Mouse (Mus musculus) lung, postnatal 0 days (tissue): ENCODE measurements around the gene Agmo. TPM values are rescaled to one million over a fixed set of nuclear protein-coding genes. Genes with fewer than 3 reads are reported as not detected.
A peak's percentile ranks its signal among the peaks of the same experiment; 100 is the strongest.

Experiments used
- ATAC-seq: fragments of 200-750 bp; cut with Nextera tagmentation; 2 replicates; pipeline ENCODE4 v1.8.0; 2017; ENCODE audit warnings: moderate library complexity
- DNase-seq: peaks from one replicate; pipeline ENCODE4 v3.0.0-alpha.2; 2016; ENCODE audit warnings: low spot score
- H3K27ac ChIP-seq: fragments of 300-500 bp; sonication (generic); 2 replicates; pipeline ENCODE4 v1.5.1; 2014; ENCODE audit warnings: antibody characterized with exemption, mild to moderate bottlenecking, low read length, mixed read lengths
- H3K27me3 ChIP-seq: fragments of 300-500 bp; sonication (generic); replicated peaks from 2 replicates; pipeline ENCODE4 v1.6.1; 2014; ENCODE audit warnings: low read length, mixed read lengths; ENCODE audit not compliant: insufficient read depth
- H3K36me3 ChIP-seq: fragments of 300-500 bp; sonication (generic); 2 replicates; pipeline ENCODE4 v1.6.1; 2014; ENCODE audit warnings: low read length, mixed read lengths; ENCODE audit not compliant: insufficient read depth
- H3K4me1 ChIP-seq: fragments of 300-500 bp; sonication (generic); 2 replicates; pipeline ENCODE4 v1.6.1; 2014; ENCODE audit warnings: antibody characterized with exemption, low read depth, low read length, mixed read lengths; ENCODE audit not compliant: insufficient read depth
- H3K4me2 ChIP-seq: fragments of 300-500 bp; sonication (generic); replicated peaks from 2 replicates; pipeline ENCODE4 v1.6.1; 2014; ENCODE audit warnings: low read depth, mild to moderate bottlenecking, low read length, moderate library complexity, mixed read lengths
- H3K4me3 ChIP-seq: fragments of 300-500 bp; sonication (generic); 2 replicates; pipeline ENCODE4 v1.5.1; 2014; ENCODE audit warnings: low read depth, low read length
- H3K9ac ChIP-seq: fragments of 300-500 bp; sonication (generic); replicated peaks from 2 replicates; pipeline ENCODE4 v1.6.1; 2014; ENCODE audit warnings: low read depth, mild to moderate bottlenecking
- H3K9me3 ChIP-seq: fragments of 300-500 bp; sonication (generic); 2 replicates; pipeline ENCODE4 v1.6.1; 2016; ENCODE audit warnings: low read length, mixed read lengths
- CTCF ChIP-seq: IDR thresholded peaks from 2 replicates; pipeline ENCODE4 v1.5.1; 2016; ENCODE audit warnings: antibody characterized with exemption, mild to moderate bottlenecking
- EP300 ChIP-seq: IDR thresholded peaks from 2 replicates; pipeline ENCODE4 v1.6.1; 2016; ENCODE audit warnings: antibody characterized with exemption, mild to moderate bottlenecking, control low read depth
- WGBS: fragments of 180-500 bp; shearing (Covaris S2); extraction: QIAGEN DNeasy Blood & Tissue Kit; methylation state at CpG from one replicate; pipeline ENCODE4 v1.1.7; 2014; 5-methylcytosine and 5-hydroxymethylcytosine counted together
- polyA plus RNA-seq: library from polyadenylated mRNA; unstranded; fragments of >200 nt; fragmentation: Nextera tagmentation; extraction: Ambion mirVana; gene quantifications from 2 replicates; pipeline ENCODE4 v1.2.1, GENCODE M21; 2015

Agmo gene
- polyA plus RNA-seq, 1 experiment from 2014 or later, result 2.7 TPM

DNA sequence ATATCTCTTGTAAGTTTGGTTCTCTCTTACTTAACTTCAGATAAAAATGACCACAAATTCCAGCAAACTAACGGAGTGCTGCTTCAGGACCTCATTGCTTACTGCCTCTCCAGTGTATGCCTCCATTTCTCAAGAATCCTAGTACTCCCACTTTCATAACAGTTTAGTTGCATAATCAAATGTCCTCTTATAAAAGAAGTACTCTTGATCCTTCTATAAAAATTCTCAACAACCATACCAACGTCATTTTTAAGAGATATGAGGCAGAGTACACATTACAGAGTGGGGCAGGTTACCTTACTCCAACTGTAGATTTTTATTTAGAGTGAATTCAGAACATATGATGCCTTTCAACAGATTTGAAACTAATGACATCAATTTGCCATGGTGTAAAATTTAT is 15.7 kb downstream of the Agmo start:
- Histone ChIP-seq H3K4me3 (no peak overlapping the region), H3K36me3 (no peaks in the 10 kb centered on the region), H3K27me3 (no peaks in the 10 kb centered on the region), H3K4me2 (no peak overlapping the region), H3K9ac (no peak overlapping the region), H3K27ac (no peak overlapping the region), H3K4me1 (no peaks in the 10 kb centered on the region), H3K9me3 (no peaks in the 10 kb centered on the region)
- ATAC-seq (peak; percentile 98), DNase-seq (peak; percentile 89)
- TF ChIP-seq EP300 (peak; percentile 98), CTCF (no peak)
- 47% methylated on average over 2 of the region's 2 CpGs for WGBS

DNA sequence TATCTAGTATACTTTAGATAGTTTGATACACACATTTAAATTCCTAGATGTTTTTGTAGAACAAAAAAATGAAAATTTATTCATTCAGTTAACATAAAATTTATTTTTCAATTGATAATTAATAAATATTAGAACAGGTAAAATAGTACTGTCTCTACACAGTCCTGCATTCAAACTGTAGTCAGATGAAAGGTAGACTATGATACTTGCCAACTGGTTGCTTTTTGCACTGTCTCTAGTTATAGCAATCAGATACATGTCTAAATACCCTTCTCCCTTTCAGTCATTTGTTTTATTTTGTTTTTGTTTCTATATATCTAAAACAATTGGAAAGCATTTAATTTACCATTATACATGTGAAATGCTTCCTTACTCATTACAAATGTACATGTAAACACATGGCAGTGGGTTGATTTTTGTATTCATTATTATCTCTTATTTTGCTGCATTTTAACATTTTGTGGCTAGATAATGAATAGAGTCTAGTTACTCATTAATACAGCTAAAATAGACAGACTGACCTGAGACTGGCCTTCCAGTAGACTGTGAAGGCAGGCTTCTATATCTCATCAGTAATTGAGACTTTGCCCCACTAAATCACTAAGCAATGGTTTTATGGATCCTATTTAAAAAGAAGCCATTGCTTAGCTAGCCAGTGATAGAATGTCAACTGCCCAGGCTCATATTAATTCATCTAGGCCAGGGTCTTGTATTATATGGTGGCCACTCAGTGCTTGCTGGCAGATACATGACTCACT is 18.5 kb downstream of the Agmo start:
- Histone ChIP-seq H3K36me3 (no peaks in the 10 kb centered on the region), H3K4me1 (no peaks in the 10 kb centered on the region), H3K9me3 (no peaks in the 10 kb centered on the region), H3K4me3 (no peak overlapping the region), H3K9ac (no peak overlapping the region), H3K27me3 (no peaks in the 10 kb centered on the region), H3K4me2 (no peak overlapping the region), H3K27ac (no peak overlapping the region)
- DNase-seq, result no peak
- no peak for ATAC-seq
- TF ChIP-seq EP300 (no peak), CTCF (no peak)

DNA sequence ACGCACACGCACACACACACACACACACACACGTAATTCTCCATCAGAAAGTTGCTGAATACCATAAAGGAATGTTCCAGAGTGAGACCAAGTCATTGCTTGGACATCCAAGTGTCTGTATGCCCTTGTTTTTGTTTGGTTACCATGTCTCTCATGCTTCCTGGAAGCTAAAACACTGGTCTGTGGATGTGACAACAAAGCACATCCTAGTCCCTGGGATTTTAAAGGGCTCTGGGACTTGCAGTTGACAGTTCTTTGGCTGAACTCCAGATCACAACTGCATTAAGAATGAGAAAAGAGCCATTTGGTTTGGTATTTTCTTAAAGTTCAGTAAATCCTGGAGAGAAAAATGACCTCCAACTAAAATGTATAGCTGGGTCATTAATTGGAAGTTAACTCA is 22.2 kb downstream of the Agmo start:
- Histone ChIP-seq H3K9ac (no peak overlapping the region), H3K4me1 (no peaks in the 10 kb centered on the region), H3K4me3 (no peak overlapping the region), H3K27me3 (no peaks in the 10 kb centered on the region), H3K4me2 (no peak overlapping the region), H3K27ac (no peak overlapping the region), H3K36me3 (no peaks in the 10 kb centered on the region), H3K9me3 (no peaks in the 10 kb centered on the region)
- 72% methylated on average over 3 of the region's 3 CpGs for whole genome bisulfite sequencing
- ATAC-seq (no peak), DNase-seq (peak; percentile 44)
- peak; percentile 31; the same call in 1 of the 2 replicates for TF ChIP-seq EP300
- TF ChIP-seq CTCF, result no peak

DNA sequence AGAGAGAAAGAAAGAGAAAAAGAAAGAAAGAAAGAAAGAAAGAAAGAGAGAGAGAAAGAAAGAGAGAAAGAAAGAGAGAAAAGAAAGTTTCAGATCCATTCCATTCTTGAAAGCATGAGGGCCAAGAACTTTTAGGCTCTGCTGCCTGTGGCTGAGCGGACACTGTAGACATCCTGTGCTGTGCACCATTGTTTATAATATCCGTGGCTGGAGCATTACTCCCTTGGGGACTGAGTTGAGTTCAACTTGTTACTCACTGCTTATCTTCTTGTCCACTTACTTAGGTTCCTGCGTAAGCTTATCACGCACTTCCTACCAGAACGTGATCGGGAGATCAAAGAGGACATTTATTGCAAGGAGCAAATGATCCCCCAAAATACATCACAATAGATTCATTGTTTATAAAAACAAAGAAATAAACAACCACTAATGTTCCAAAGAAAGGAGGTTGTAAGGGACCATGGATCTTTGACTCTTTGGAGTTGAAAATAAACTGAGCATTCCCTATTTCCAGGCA is 27.3 kb downstream of the Agmo start:
- no peaks in the 10 kb centered on the region for H3K4me1 ChIP-seq
- no peak overlapping the region for H3K9ac ChIP-seq
- no peak overlapping the region for H3K4me2 ChIP-seq
- H3K36me3 ChIP-seq, result no peaks in the 10 kb centered on the region
- WGBS, result 43% methylated on average over 6 of the region's 6 CpGs
- H3K4me3 ChIP-seq, result no peak overlapping the region
- H3K27me3 ChIP-seq, result no peaks in the 10 kb centered on the region
- TF ChIP-seq CTCF (no peak), EP300 (peak; percentile 92)
- no peaks in the 10 kb centered on the region for H3K9me3 ChIP-seq
- H3K27ac ChIP-seq, result no peak overlapping the region
- peak; percentile 26 for DNase-seq
- ATAC-seq, result peak; percentile 73

GRCm38 (mm10) chr12:37272660-37273059 is 31.2 kb downstream of the Agmo start:
- Histone ChIP-seq H3K9me3 (no peaks in the 10 kb centered on the region), H3K9ac (no peak overlapping the region), H3K4me2 (no peak overlapping the region), H3K36me3 (no peaks in the 10 kb centered on the region), H3K27ac (no peak overlapping the region), H3K27me3 (no peaks in the 10 kb centered on the region), H3K4me1 (no peaks in the 10 kb centered on the region), H3K4me3 (no peak overlapping the region)
- TF ChIP-seq EP300 (no peak), CTCF (no peak)
- ATAC-seq (no peak), DNase-seq (no peak)
- 44% methylated on average over 3 of the region's 3 CpGs for WGBS

DNA sequence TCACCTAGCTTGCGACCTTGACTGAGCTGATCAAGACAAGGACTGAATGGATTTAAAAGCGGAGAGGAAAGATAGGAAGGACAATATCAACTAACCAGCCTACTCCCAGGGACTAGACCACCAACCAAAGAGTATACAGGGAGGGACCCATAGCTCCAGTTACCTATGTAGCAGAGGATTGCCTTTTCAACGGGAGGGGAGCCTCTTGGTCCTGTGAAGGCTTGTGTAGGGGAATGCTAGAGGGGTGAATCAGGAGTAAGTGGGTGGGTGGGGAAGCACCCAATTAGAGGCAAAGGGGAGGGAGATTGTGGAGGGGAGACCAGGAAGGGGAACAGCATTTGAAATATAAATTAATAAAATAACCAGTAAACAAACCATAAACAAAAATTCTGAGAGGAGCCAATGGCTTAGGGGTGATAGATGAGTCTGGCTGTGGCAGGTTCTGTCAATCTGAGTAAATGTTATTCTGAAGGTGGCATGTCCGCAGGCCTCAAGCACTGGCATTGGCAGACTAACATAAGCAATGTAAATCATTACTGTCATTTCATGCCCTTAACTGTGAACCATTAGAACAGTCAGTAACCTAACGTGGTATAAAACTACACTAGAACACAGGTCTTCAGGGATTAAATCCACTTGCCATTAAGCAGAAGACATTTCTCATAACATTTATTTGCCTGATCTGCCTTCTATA is 32.7 kb downstream of the Agmo start:
- H3K9me3 ChIP-seq, result no peaks in the 10 kb centered on the region
- H3K4me1 ChIP-seq, result no peaks in the 10 kb centered on the region
- no peak overlapping the region for H3K9ac ChIP-seq
- H3K4me2 ChIP-seq, result no peak overlapping the region
- no peak for ATAC-seq
- H3K27me3 ChIP-seq, result no peaks in the 10 kb centered on the region
- no peak overlapping the region for H3K4me3 ChIP-seq
- no peak overlapping the region for H3K27ac ChIP-seq
- no peak for DNase-seq
- no peak for TF ChIP-seq EP300
- WGBS, result 80% methylated on average over 5 of the region's 5 CpGs
- no peaks in the 10 kb centered on the region for H3K36me3 ChIP-seq
